Mouse (Mus musculus): ENCODE data around the gene Serpinb6b. TPM values are rescaled to one million over a fixed set of nuclear protein-coding genes. Genes with fewer than 3 reads are reported as not detected.

Gene Serpinb6b
- 27.4 TPM for polyA plus RNA-seq (2017; shearing (Covaris generic))

GRCm38 (mm10) chr13:32964989-32965811, at the start of gene Serpinb6b:
Gene Serpinb6b, plus strand, starts transcription at chr13:32965209.

GRCm38 (mm10) chr13:33002950-33003349, 37.9 kb downstream of the Serpinb6b start, which contains the start of gene Serpinb9:
Gene Serpinb9, plus strand, starts transcription at chr13:33003250.

GRCm38 (mm10) chr13:33027244-33027643, 62.2 kb downstream of the Serpinb6b start, which contains the start of gene Serpinb9b:
Gene Serpinb9b, plus strand, starts transcription at chr13:33027416.

Other genes with a start within 250 kb of the Serpinb6b start
- gene Mylk4, start 181.3 kb upstream of the Serpinb6b start, polyA plus RNA-seq (2017; shearing (Covaris generic)) = not detected
- gene Wrnip1, start 163.2 kb upstream of the Serpinb6b start, polyA plus RNA-seq (2017; shearing (Covaris generic)) = 12.5 TPM
- gene D930007J09Rik, start 162.4 kb upstream of the Serpinb6b start, polyA plus RNA-seq (2017; shearing (Covaris generic)) = not detected
- 5.7 TPM for gene Serpinb1a, start 114.0 kb upstream of the Serpinb6b start, polyA plus RNA-seq (2017; shearing (Covaris generic))
- gene Serpinb1c, start 67.0 kb upstream of the Serpinb6b start, polyA plus RNA-seq (2017; shearing (Covaris generic)) = not detected
- 33.8 TPM for gene Serpinb9, start 38.0 kb downstream of the Serpinb6b start, polyA plus RNA-seq (2017; shearing (Covaris generic))
- not detected for gene Serpinb9b, start 62.2 kb downstream of the Serpinb6b start, polyA plus RNA-seq (2017; shearing (Covaris generic))
- not detected for gene Serpinb1b, start 113.4 kb downstream of the Serpinb6b start, polyA plus RNA-seq (2017; shearing (Covaris generic))
- not detected for gene Serpinb9c, start 194.5 kb downstream of the Serpinb6b start, polyA plus RNA-seq (2017; shearing (Covaris generic))
- not detected for gene Serpinb9d, start 227.8 kb downstream of the Serpinb6b start, polyA plus RNA-seq (2017; shearing (Covaris generic))

All from activated CD4-positive, CD25-positive, alpha-beta regulatory T cell, adult 9 weeks (primary cell).